Mouse (Mus musculus): Measurements from ENCODE around the gene Spty2d1.
A peak's percentile ranks its signal among the peaks of the same experiment; 100 is the strongest.

Gene Spty2d1

GRCm38 (mm10) chr7:47022482-47022881, 14.3 kb upstream of the Spty2d1 start:
- no peak for DNase-seq (ENCODE audit: low read depth, low spot score)

- DNase-seq (ENCODE audit: low read depth, low spot score) = no peak
Measured at GRCm38 (mm10) chr7:47020956-47021355, 12.7 kb upstream of the Spty2d1 start.

GRCm38 (mm10) chr7:47019641-47020040, 11.4 kb upstream of the Spty2d1 start:
- no peak for DNase-seq (ENCODE audit: low read depth, low spot score)

- no peak for DNase-seq (ENCODE audit: low read depth, low spot score)
Measured at GRCm38 (mm10) chr7:47017146-47017545, 8.9 kb upstream of the Spty2d1 start.

GRCm38 (mm10) chr7:47016602-47017001, 8.4 kb upstream of the Spty2d1 start:
- DNase-seq (ENCODE audit: low read depth, low spot score) = no peak

GRCm38 (mm10) chr7:47015390-47016065, 7.3 kb upstream of the Spty2d1 start:
- peak; percentile 76 for DNase-seq (ENCODE audit: low read depth, low spot score)

- DNase-seq (ENCODE audit: low read depth, low spot score) = peak; percentile 74
Measured at GRCm38 (mm10) chr7:47014564-47015389, 6.6 kb upstream of the Spty2d1 start.

- no peak for DNase-seq (ENCODE audit: low read depth, low spot score)
Measured at GRCm38 (mm10) chr7:47013131-47013767, 5.0 kb upstream of the Spty2d1 start.

- DNase-seq (ENCODE audit: low read depth, low spot score) = no peak
Measured at GRCm38 (mm10) chr7:47007818-47008167, 418 bp downstream of the Spty2d1 start.

GRCm38 (mm10) chr7:47007109-47007780, 966 bp downstream of the Spty2d1 start:
- DNase-seq (ENCODE audit: low read depth, low spot score) = no peak

- DNase-seq (ENCODE audit: low read depth, low spot score) = no peak
Measured at GRCm38 (mm10) chr7:47003411-47004115, 4.6 kb downstream of the Spty2d1 start.

GRCm38 (mm10) chr7:47001900-47002275, 6.3 kb downstream of the Spty2d1 start:
- DNase-seq (ENCODE audit: low read depth, low spot score) = no peak

GRCm38 (mm10) chr7:47001125-47001899, 6.9 kb downstream of the Spty2d1 start:
- no peak for DNase-seq (ENCODE audit: low read depth, low spot score)

- DNase-seq (ENCODE audit: low read depth, low spot score) = no peak
Measured at GRCm38 (mm10) chr7:47000644-47000983, 7.6 kb downstream of the Spty2d1 start.

GRCm38 (mm10) chr7:46999983-47000643, 8.1 kb downstream of the Spty2d1 start:
- no peak for DNase-seq (ENCODE audit: low read depth, low spot score)

- DNase-seq (ENCODE audit: low read depth, low spot score) = no peak
Measured at GRCm38 (mm10) chr7:46998942-46999341, 9.3 kb downstream of the Spty2d1 start.

- DNase-seq (ENCODE audit: low read depth, low spot score) = peak; percentile 57
Measured at GRCm38 (mm10) chr7:46997644-46998395, 10.4 kb downstream of the Spty2d1 start.

GRCm38 (mm10) chr7:46997008-46997407, 11.2 kb downstream of the Spty2d1 start:
- DNase-seq (ENCODE audit: low read depth, low spot score) = no peak

- DNase-seq (ENCODE audit: low read depth, low spot score) = no peak
Measured at GRCm38 (mm10) chr7:46995558-46995957, 12.7 kb downstream of the Spty2d1 start.
